Mouse (Mus musculus) liver, adult 2 months (tissue): Measurements from ENCODE around the gene Insyn1.

Experiments used
- CTCF ChIP-seq: fragments of 200-500 bp; IDR thresholded peaks from 2 replicates; pipeline ENCODE4 v1.5.1; 2011; ENCODE audit warnings: low read depth, low read length, control low read depth
- POLR2A ChIP-seq: fragments of 200-500 bp; IDR thresholded peaks from 2 replicates; pipeline ENCODE4 v1.6.1; 2011; ENCODE audit warnings: low read length, control low read depth; ENCODE audit not compliant: insufficient read depth; ENCODE audit errors: extremely low read depth

DNA sequence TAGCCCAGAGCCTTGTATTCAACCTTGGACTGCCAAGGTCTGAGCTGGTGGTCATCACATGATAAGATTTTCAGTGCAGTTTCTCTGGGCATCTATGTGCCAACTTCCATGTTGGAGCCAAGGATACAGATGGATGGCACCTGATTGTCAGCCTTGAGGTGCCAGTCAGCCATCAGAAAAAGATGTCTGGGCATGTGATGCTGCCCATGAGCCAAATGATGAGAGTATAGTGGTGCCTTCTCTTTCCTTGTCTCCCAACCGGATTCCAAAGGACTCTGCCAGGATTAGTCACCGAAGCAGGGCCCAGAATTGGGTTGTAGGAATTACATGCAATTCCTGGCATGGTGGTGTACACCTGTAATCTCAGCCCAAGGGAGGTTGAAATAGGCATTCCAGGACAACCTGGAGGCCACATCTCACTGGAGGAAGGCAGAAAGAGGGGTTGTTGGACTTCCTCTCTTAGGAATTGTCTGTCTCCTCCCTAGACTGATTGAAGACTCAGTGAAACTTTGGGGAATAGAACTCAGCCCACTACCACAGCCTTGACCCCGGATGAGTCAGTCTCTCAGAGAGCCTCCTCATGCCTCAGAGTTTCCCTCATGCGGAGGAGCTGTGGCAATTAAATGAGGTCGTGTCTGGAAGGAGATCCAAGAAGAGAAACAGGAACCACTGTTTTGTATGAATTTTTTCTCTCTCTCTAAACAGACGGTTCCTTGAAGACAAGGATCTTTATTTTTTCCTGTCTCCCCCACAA, 46.9 kb upstream of the Insyn1 start:
- no peak for TF ChIP-seq POLR2A
- no peak for TF ChIP-seq CTCF
